Mouse (Mus musculus) C2C12 (cell line): ENCODE measurements around the gene Rarg. TPM values are rescaled to one million over a fixed set of nuclear protein-coding genes. Genes with fewer than 3 reads are reported as not detected.

Experiments
- H3K27me3 ChIP-seq: one replicate; pipeline ENCODE4 v1.6.1; 2011; ENCODE audit not compliant: control insufficient read depth, insufficient read depth, insufficient read length
- H3K36me3 ChIP-seq: one replicate; pipeline ENCODE4 v1.6.1; 2011; ENCODE audit not compliant: control insufficient read depth, insufficient read depth
- H3K4me3 ChIP-seq: one replicate; pipeline ENCODE4 v1.5.1; 2011; ENCODE audit warnings: mild to moderate bottlenecking, control low read depth; ENCODE audit not compliant: poor library complexity, insufficient read depth, severe bottlenecking
- H3K79me2 ChIP-seq: one replicate; pipeline ENCODE4 v1.6.1; 2011; ENCODE audit not compliant: control insufficient read depth, insufficient read depth
- H3K79me3 ChIP-seq: one replicate; pipeline ENCODE4 v1.6.1; 2011; ENCODE audit warnings: low read depth, control low read depth
- H3ac ChIP-seq: one replicate; pipeline ENCODE3; 2011; ENCODE audit warnings: low read depth; ENCODE audit not compliant: control insufficient read depth, insufficient read length
- CEBPB ChIP-seq: IDR thresholded peaks from one replicate; pipeline ENCODE4 v1.6.1; 2011; ENCODE audit warnings: low read depth, mild to moderate bottlenecking, control low read depth, moderate library complexity
- CTCF ChIP-seq: IDR thresholded peaks from one replicate; pipeline ENCODE4 v1.5.1; 2011; ENCODE audit not compliant: control insufficient read depth, insufficient read depth, insufficient read length
- FOSL1 ChIP-seq: IDR thresholded peaks from one replicate; pipeline ENCODE4 v1.8.0; 2011; ENCODE audit warnings: mild to moderate bottlenecking, low read length; ENCODE audit not compliant: poor library complexity, insufficient read depth, severe bottlenecking
- MAX ChIP-seq: IDR thresholded peaks from one replicate; pipeline ENCODE4 v1.6.1; 2011; ENCODE audit warnings: mild to moderate bottlenecking, control low read depth
- MYOD1 ChIP-seq: IDR thresholded peaks from one replicate; pipeline ENCODE4 v1.6.1; 2011; ENCODE audit warnings: low read depth; ENCODE audit not compliant: control insufficient read depth, insufficient read length
- MYOG ChIP-seq: IDR thresholded peaks from one replicate; pipeline ENCODE4 v1.6.1; 2011; ENCODE audit not compliant: control insufficient read depth, insufficient read length; ENCODE audit errors: extremely low read depth
- USF1 ChIP-seq: IDR thresholded peaks from one replicate; pipeline ENCODE4 v1.6.1; 2011; ENCODE audit warnings: low read depth, mild to moderate bottlenecking, control low read depth, moderate library complexity
- polyA plus RNA-seq: library from polyadenylated mRNA; unstranded; fragments of >200 nt; fragmentation: generic; extraction: Trizol; gene quantifications from one replicate; pipeline ENCODE4 v1.2.1, GENCODE M21; 2012; ENCODE audit warnings: missing spikeins

Rarg gene
- polyA plus RNA-seq, 1 experiment: 92.5 TPM

DNA sequence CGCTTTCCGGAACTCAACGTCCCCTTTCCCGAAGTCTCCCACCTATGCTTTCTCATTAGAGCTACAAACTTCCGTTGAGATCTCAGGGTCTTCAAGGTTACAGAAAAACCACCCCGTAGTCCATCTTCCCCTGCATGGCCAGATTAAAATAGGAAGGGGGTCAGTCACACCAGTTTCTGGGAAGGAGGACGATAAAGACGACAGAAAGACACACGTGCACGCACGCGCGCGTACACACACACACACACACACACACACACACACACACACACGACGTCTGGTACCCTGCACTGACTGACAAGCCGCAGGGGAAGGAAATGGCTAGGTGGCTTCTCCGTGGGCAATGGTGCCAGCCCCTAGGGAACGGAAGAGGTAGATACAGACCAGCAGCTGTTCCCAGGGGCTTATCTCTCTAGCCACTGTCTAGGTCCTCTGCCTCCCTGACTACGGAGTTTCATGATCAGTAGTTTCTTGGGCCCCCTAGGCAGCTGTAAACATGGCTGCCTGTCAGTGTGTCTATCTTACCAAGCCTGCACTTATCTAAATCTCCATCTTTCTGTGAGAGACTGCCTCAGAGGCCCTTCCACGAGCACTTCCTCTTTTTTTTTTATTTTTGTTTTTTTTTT is 32.2 kb downstream of the Rarg start:
- H3K27me3 ChIP-seq: no peaks in the 10 kb centered on the region
- peaks cover 51% of the 10 kb centered on the region for H3K36me3 ChIP-seq
- H3K4me3 ChIP-seq: no peak overlapping the region
- peaks cover 40% of the 10 kb centered on the region for H3K79me2 ChIP-seq
- TF ChIP-seq FOSL1 (no peak), USF1 (no peak), CEBPB (no peak), MYOG (no peak), MAX (no peak), CTCF (no peak), MYOD1 (no peak)
- H3ac ChIP-seq: peak overlapping the region; percentile 51
- peaks cover 21% of the 10 kb centered on the region for H3K79me3 ChIP-seq

DNA sequence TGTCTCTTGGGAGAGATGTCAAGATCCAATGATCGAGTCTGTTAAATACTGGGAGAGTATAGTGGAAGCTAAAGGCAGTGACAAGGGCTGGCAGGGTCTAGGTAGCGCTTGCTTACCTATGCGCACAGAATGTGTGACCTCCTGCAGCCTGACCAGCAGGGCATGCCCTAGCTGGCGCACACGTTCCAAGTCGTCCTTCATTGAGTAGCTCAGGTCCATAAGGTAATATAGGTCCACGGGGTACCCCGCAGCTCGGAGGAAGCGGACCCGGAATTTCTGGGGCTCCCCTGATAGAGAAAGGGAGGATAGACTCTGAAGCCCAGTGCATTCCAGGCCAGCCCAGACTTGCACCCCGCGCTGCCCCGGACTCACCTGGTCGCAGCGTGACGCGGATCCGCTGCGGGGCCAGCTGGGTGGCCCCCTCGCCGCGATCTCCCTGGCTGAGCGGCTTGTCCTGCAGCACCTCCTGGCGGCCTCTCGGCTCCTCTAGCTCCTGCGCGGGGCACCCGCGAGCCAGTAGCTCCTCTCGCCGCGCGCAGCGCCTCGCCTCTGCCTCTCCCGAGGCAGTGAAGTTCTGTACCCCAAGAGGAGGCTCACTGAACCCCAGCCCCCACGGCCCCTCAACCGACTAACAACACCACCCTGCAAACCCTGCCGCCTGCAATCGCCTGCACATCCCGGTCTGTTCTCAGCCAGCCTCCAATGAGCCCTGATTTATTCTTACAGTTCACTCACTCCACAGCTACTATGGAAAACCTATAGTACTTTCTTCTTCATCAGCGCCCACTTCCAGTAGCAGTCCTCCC is 32.9 kb downstream of the Rarg start:
- peak overlapping the region; percentile 51 for H3ac ChIP-seq
- H3K4me3 ChIP-seq: no peak overlapping the region
- H3K79me2 ChIP-seq: peaks cover 33% of the 10 kb centered on the region
- peaks cover 18% of the 10 kb centered on the region for H3K79me3 ChIP-seq
- H3K27me3 ChIP-seq: no peaks in the 10 kb centered on the region
- peaks cover 56% of the 10 kb centered on the region for H3K36me3 ChIP-seq
- no peak for TF ChIP-seq MYOG
- TF ChIP-seq CTCF: peak; percentile 99

DNA sequence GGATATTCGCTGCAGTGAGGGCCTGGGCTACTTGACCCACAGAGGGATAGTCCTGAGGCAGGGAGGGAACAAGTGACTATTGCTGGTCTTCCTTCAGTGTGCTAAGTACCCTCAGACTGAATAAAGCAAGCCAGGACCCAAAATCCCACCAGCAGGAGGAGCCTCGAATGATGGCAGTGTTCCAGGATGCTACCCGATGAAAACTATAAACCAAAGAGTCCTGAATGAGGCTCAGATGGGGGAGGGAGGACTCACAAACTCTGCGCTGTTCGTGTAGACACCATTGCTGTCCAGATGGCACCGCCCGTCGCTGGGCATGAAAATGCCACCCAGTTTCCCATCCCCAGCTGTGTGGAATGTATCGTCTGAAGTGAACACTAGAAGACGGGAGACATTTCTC is 34.9 kb downstream of the Rarg start:
- no peak overlapping the region for H3K4me3 ChIP-seq
- TF ChIP-seq CEBPB (no peak), FOSL1 (no peak), MYOD1 (no peak), MAX (no peak), MYOG (no peak), USF1 (no peak), CTCF (no peak)

DNA sequence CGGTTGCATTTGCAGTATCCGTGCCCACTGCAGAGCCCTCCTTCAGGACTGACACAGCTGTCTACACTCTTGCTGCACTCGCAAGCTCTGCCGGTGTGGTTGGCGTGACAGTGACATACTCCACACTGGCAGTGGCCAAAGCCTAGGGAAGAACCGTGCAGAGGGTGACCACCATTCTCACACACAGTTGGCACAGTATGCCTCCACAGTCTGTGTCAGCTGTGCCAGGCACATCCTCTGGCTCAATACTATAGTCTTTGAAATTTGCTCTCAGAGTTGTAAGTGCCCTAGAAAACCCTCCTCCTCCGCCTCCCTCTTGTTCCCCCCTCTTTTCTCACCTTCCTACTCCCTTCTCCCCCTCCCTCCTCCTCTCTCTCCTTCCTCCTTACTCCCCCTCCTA is 40.0 kb downstream of the Rarg start:
- peaks cover 87% of the 10 kb centered on the region for H3K36me3 ChIP-seq
- no peaks in the 10 kb centered on the region for H3K27me3 ChIP-seq
- H3K79me3 ChIP-seq: no peaks in the 10 kb centered on the region
- no peak overlapping the region for H3K4me3 ChIP-seq
- no peaks in the 10 kb centered on the region for H3K79me2 ChIP-seq
- no peak for TF ChIP-seq MYOG
- TF ChIP-seq MYOD1: no peak
- TF ChIP-seq USF1: no peak
- no peak for TF ChIP-seq CTCF
- no peak for TF ChIP-seq CEBPB
- TF ChIP-seq FOSL1: no peak
- TF ChIP-seq MAX: no peak
- no peak overlapping the region for H3ac ChIP-seq

More for the DNA sequence above, 34.9 kb downstream of the Rarg start:
- Histone ChIP-seq H3ac (no peak overlapping the region), H3K27me3 (no peaks in the 10 kb centered on the region), H3K36me3 (peaks cover 67% of the 10 kb centered on the region), H3K79me2 (peaks cover 13% of the 10 kb centered on the region), H3K79me3 (peaks cover 5% of the 10 kb centered on the region)

DNA sequence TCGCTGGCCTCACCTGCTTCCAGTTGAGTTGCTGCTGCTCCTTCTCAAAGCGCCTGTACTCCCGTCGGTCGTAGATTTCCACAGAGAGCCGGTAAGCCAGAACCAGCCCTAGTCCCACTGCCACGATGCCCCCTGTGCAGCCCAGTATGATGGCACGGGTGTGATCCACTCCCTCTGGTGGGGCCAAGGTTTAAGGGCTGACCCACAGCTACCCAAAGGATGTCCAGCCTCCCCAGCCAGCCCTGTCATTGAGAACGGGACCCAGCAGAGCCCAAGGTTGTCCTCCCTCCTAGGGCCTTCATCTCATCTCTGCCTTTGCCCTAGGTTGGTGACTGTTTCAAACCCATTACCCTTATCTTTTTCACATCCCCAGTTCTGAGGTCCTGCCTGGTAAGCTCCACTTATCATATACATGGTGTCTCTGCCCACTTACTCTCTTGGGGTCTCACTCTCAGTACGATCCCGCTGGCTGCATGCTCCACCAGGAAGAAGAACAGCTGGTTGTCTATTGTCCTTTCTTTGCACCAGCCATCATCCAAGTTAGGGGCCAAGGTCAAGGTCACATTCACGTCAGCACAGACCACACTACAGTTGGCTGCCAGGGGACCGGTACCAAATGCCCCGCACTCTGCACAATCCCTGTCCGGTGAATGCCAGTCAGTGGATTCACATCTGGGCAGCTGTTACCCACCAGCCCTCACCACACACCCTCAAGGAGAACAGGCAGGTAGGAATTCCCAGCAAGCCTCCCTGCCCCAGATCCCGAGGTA is 40.7 kb downstream of the Rarg start:
- H3K79me3 ChIP-seq: no peaks in the 10 kb centered on the region
- peaks cover 89% of the 10 kb centered on the region for H3K36me3 ChIP-seq
- no peaks in the 10 kb centered on the region for H3K27me3 ChIP-seq
- TF ChIP-seq CTCF: no peak
- no peak overlapping the region for H3ac ChIP-seq
- no peak overlapping the region for H3K4me3 ChIP-seq
- H3K79me2 ChIP-seq: no peaks in the 10 kb centered on the region
